Mouse (Mus musculus) MEL (cell line): ENCODE results near the gene Ifitm3. TPM values are rescaled to one million over a fixed set of nuclear protein-coding genes. Genes with fewer than 3 reads are reported as not detected.
"Not testable (repeated sequence)": the region's sequence is repeated elsewhere in the genome, so short reads cannot be mapped to it uniquely, and the experiment has no call there.

Experiments
- DNase-seq: peaks from one replicate; pipeline ENCODE4 v3.0.0; 2011; ENCODE audit warnings: low read depth, low spot score
- H3K27ac ChIP-seq: 2 replicates; pipeline ENCODE4 v1.5.1; 2012; ENCODE audit warnings: low read depth, mild to moderate bottlenecking, control low read depth, low read length, moderate library complexity; ENCODE audit not compliant: control insufficient read depth
- H3K27me3 ChIP-seq, 2 experiments: fragments of 150-350 bp in 1 of 2; sonication (generic) in 1 of 2; 2 replicates each; pipeline ENCODE4 v1.6.1; 2012; ENCODE audit warnings: low read length in 2 of 2, mild to moderate bottlenecking in 2 of 2, improper control_type of control experiment in 1 of 2, moderate library complexity in 1 of 2; ENCODE audit not compliant: insufficient read depth in 2 of 2, control insufficient read depth in 1 of 2
- H3K36me3 ChIP-seq, 2 experiments: 2 replicates each; pipeline ENCODE4 v1.6.1; 2012 to 2014; ENCODE audit warnings: low read length in 2 of 2, improper control_type of control experiment in 1 of 2, inconsistent platforms in 1 of 2, mild to moderate bottlenecking in 1 of 2; ENCODE audit not compliant: insufficient read depth in 2 of 2, control insufficient read depth in 1 of 2
- H3K4me1 ChIP-seq, 2 experiments: fragments of 150-350 bp in 1 of 2; sonication (generic) in 1 of 2; 2 replicates each; pipeline ENCODE4 v1.6.1; 2012; ENCODE audit warnings: low read length in 2 of 2, improper control_type of control experiment in 1 of 2, mild to moderate bottlenecking in 1 of 2; ENCODE audit not compliant: insufficient read depth in 2 of 2, control insufficient read depth in 1 of 2
- H3K4me3 ChIP-seq, 2 experiments: fragments of 150-350 bp in 1 of 2; sonication (generic) in 1 of 2; 2 replicates each; pipeline ENCODE4 v1.5.1; 2012; ENCODE audit warnings: low read depth in 2 of 2, low read length in 2 of 2, mild to moderate bottlenecking in 2 of 2, moderate library complexity in 2 of 2, control low read depth in 1 of 2, improper control_type of control experiment in 1 of 2; ENCODE audit not compliant: control insufficient read depth in 1 of 2, insufficient read depth in 1 of 2
- H3K79me2 ChIP-seq: 2 replicates; pipeline ENCODE4 v1.6.1; 2012; ENCODE audit warnings: mild to moderate bottlenecking, low read length, moderate library complexity; ENCODE audit not compliant: control insufficient read depth, poor library complexity, insufficient read depth
- H3K9ac ChIP-seq: 2 replicates; pipeline ENCODE4 v1.6.1; 2012; ENCODE audit warnings: low read depth, mild to moderate bottlenecking, control low read depth, low read length, moderate library complexity; ENCODE audit not compliant: control insufficient read depth, poor library complexity, severe bottlenecking
- H3K9me3 ChIP-seq: fragments of 150-350 bp; sonication (generic); replicated peaks from 2 replicates; pipeline ENCODE4 v1.6.1; 2012; ENCODE audit warnings: mild to moderate bottlenecking, low read length, improper control_type of control experiment, moderate library complexity; ENCODE audit not compliant: insufficient read depth
- ETS1 ChIP-seq: IDR thresholded peaks from 2 replicates; pipeline ENCODE4 v1.6.1; 2012; ENCODE audit warnings: low read depth, mild to moderate bottlenecking, inconsistent platforms, low read length, improper control_type of control experiment, moderate library complexity
- HCFC1 ChIP-seq: IDR thresholded peaks from 2 replicates; pipeline ENCODE4 v1.6.1; 2012; ENCODE audit warnings: low read depth, mild to moderate bottlenecking, inconsistent platforms, low read length, improper control_type of control experiment, moderate library complexity
- JUND ChIP-seq: IDR thresholded peaks from 2 replicates; pipeline ENCODE4 v1.6.1; 2011; ENCODE audit warnings: low read depth, mild to moderate bottlenecking, improper control_type of control experiment, low read length
- MEF2A ChIP-seq: IDR thresholded peaks from 2 replicates; pipeline ENCODE4 v1.6.1; 2014; ENCODE audit warnings: low read depth, mild to moderate bottlenecking, inconsistent platforms, low read length, improper control_type of control experiment; ENCODE audit not compliant: poor library complexity, insufficient replicate concordance, severe bottlenecking; ENCODE audit errors: extremely low read depth
- NELFE ChIP-seq: IDR thresholded peaks from 2 replicates; pipeline ENCODE4 v1.6.1; 2011; ENCODE audit warnings: low read depth, low read length, improper control_type of control experiment
- NRF1 ChIP-seq: IDR thresholded peaks from 2 replicates; pipeline ENCODE4 v1.6.1; 2014; ENCODE audit warnings: low read depth, mild to moderate bottlenecking, inconsistent platforms, low read length, improper control_type of control experiment, moderate library complexity; ENCODE audit not compliant: poor library complexity, insufficient read depth, severe bottlenecking
- POLR2A ChIP-seq, 2 experiments: IDR thresholded peaks; 2 replicates each; pipeline ENCODE4 v1.6.1; 2011 to 2012; ENCODE audit warnings: low read length in 2 of 2, mild to moderate bottlenecking in 2 of 2, control low read depth in 1 of 2, improper control_type of control experiment in 1 of 2, low read depth in 1 of 2, moderate library complexity in 1 of 2; ENCODE audit not compliant: control insufficient read depth in 1 of 2, insufficient read depth in 1 of 2, poor library complexity in 1 of 2
- RCOR1 ChIP-seq: IDR thresholded peaks from 2 replicates; pipeline ENCODE4 v1.6.1; 2012; ENCODE audit warnings: low read depth, mild to moderate bottlenecking, inconsistent platforms, low read length, improper control_type of control experiment
- SIN3A ChIP-seq: IDR thresholded peaks from 2 replicates; pipeline ENCODE4 v1.6.1; 2012; ENCODE audit warnings: low read length, improper control_type of control experiment, inconsistent platforms
- TAL1 ChIP-seq: IDR thresholded peaks from 2 replicates; pipeline ENCODE4 v1.6.1; 2012; ENCODE audit warnings: mild to moderate bottlenecking, inconsistent platforms, low read length, moderate library complexity, mixed read lengths
- TCF12 ChIP-seq: IDR thresholded peaks from 2 replicates; pipeline ENCODE4 v1.6.1; 2014; ENCODE audit warnings: low read depth, mild to moderate bottlenecking, inconsistent platforms, low read length, improper control_type of control experiment, moderate library complexity
- USF1 ChIP-seq: IDR thresholded peaks from 2 replicates; pipeline ENCODE4 v1.6.1; 2014; ENCODE audit warnings: low read depth, mild to moderate bottlenecking, inconsistent platforms, low read length, improper control_type of control experiment, moderate library complexity
- polyA plus RNA-seq, 2 experiments: library from polyadenylated mRNA; stranded (reverse) in 1 of 2; unstranded in 1 of 2; fragments of >175 nt in 1 of 2; fragments of >200 nt in 1 of 2; gene quantifications; 2 replicates each; pipeline versions ENCODE4 v1.2.1 to v1.2.4; 2012; ENCODE audit warnings: low replicate concordance in 2 of 2, low read depth in 1 of 2; ENCODE audit not compliant: insufficient read length in 2 of 2, insufficient read depth in 1 of 2, missing spikeins in 1 of 2
- total RNA-seq: library from RNA; depleted of rRNA; stranded (reverse); fragments of 300-350 nt; gene quantifications from 2 replicates; pipeline ENCODE4 v1.2.3, GENCODE M21; 2012

Ifitm3 gene
- total and polyA plus RNA-seq, 3 experiments: 6.4 to 12.8 TPM; not detected in 1

GRCm38 (mm10) chr7:140970931-140971330 lies 39.6 kb downstream of the Ifitm3 start:
- H3K36me3 ChIP-seq: no peaks in the 10 kb centered on the region
- no peak for DNase-seq
- no peaks in the 10 kb centered on the region for H3K4me1 ChIP-seq
- no peaks in the 10 kb centered on the region for H3K9me3 ChIP-seq
- peaks cover 0 to 2% of the 10 kb centered on the region in 2 experiments; a peak in 3 of 4 replicates for H3K27me3 ChIP-seq
- no peak overlapping the region for H3K27ac ChIP-seq
- no peak for TF ChIP-seq USF1
- no peak for TF ChIP-seq JUND
- no peak for TF ChIP-seq RCOR1
- no peak for TF ChIP-seq HCFC1
- TF ChIP-seq ETS1: no peak
- no peak for TF ChIP-seq SIN3A
- TF ChIP-seq MEF2A: no peak
- no peak for TF ChIP-seq TCF12
- TF ChIP-seq TAL1: no peak
- TF ChIP-seq NELFE: no peak
- no peak for TF ChIP-seq POLR2A (IDR thresholded peaks at IDR 0.05; ENCODE audit: control insufficient read depth in 1 of 2, insufficient read depth in 1 of 2, low read depth in 1 of 2, low read length in 2 of 2, poor library complexity in 1 of 2)
- no peak for TF ChIP-seq NRF1
- H3K9ac ChIP-seq: no peak overlapping the region
- H3K79me2 ChIP-seq: no peaks in the 10 kb centered on the region
- no peak overlapping the region for H3K4me3 ChIP-seq

- H3K79me2 ChIP-seq, H3K27me3 ChIP-seq, H3K9me3 ChIP-seq, H3K27ac ChIP-seq, H3K9ac ChIP-seq, DNase-seq, H3K36me3 ChIP-seq, H3K4me3 ChIP-seq, H3K4me1 ChIP-seq: not testable (repeated sequence)
Measured at GRCm38 (mm10) chr7:140968710-140969109, 41.9 kb downstream of the Ifitm3 start.

GRCm38 (mm10) chr7:140967862-140968591 lies 42.5 kb downstream of the Ifitm3 start:
- no peak overlapping the region for H3K4me3 ChIP-seq
- peaks cover 2 to 6% of the 10 kb centered on the region in 2 experiments for H3K27me3 ChIP-seq
- no peaks in the 10 kb centered on the region for H3K4me1 ChIP-seq
- no peaks in the 10 kb centered on the region for H3K9me3 ChIP-seq
- no peaks in the 10 kb centered on the region for H3K36me3 ChIP-seq
- no peak for DNase-seq
- no peak overlapping the region for H3K27ac ChIP-seq
- no peaks in the 10 kb centered on the region for H3K79me2 ChIP-seq
- H3K9ac ChIP-seq: no peak overlapping the region
- TF ChIP-seq NELFE: no peak
